Mouse (Mus musculus) liver, embryonic 14.5 days (tissue): Measurements from ENCODE around the gene Olfr1212.

Experiments used
- CTCF ChIP-seq: IDR thresholded peaks from 2 replicates; pipeline ENCODE4 v1.5.1; 2016; ENCODE audit warnings: antibody characterized with exemption, low read depth, control low read depth
- EP300 ChIP-seq: IDR thresholded peaks from 2 replicates; pipeline ENCODE4 v1.6.1; 2016; ENCODE audit warnings: antibody characterized with exemption, low read depth

GRCm38 (mm10) chr2:88938011-88938410, 15.8 kb upstream of the Olfr1212 start, which contains the start of gene Olfr1211:
- TF ChIP-seq EP300 (no peak), CTCF (no peak)
